Mouse (Mus musculus) cerebellum, adult 2 months (tissue): ENCODE data around the gene Bms1. TPM values are rescaled to one million over a fixed set of nuclear protein-coding genes. Genes with fewer than 3 reads are reported as not detected.

ENCODE experiments used
- DNase-seq, 2 experiments: peaks; one replicate each; pipeline ENCODE4 v3.0.0; 2021
- H3K27ac ChIP-seq: fragments of 200-500 bp; 2 replicates; pipeline ENCODE4 v1.5.1; 2012; ENCODE audit warnings: low read length, control low read depth, inconsistent platforms; ENCODE audit not compliant: insufficient read depth
- H3K27me3 ChIP-seq: fragments of 200-500 bp; 2 replicates; pipeline ENCODE4 v1.6.1; 2012; ENCODE audit warnings: inconsistent platforms, mild to moderate bottlenecking, low read length, moderate library complexity; ENCODE audit not compliant: control insufficient read depth, insufficient read depth
- H3K4me1 ChIP-seq: fragments of 200-500 bp; 2 replicates; pipeline ENCODE4 v1.6.1; 2011; ENCODE audit warnings: low read length; ENCODE audit not compliant: control insufficient read depth, insufficient read depth
- H3K4me3 ChIP-seq: fragments of 200-500 bp; replicated peaks from 2 replicates; pipeline ENCODE3; 2011; ENCODE audit warnings: mild to moderate bottlenecking, low read depth, low read length, control low read depth; ENCODE audit not compliant: insufficient read depth
- CTCF ChIP-seq: fragments of 200-500 bp; IDR thresholded peaks from 2 replicates; pipeline ENCODE4 v1.5.1; 2011; ENCODE audit warnings: low read depth, mild to moderate bottlenecking, control low read depth, low read length, moderate library complexity, borderline replicate concordance; ENCODE audit not compliant: insufficient read depth
- POLR2A ChIP-seq: fragments of 200-500 bp; IDR thresholded peaks from 2 replicates; pipeline ENCODE4 v1.6.1; 2011; ENCODE audit warnings: low read length, control low read depth, borderline replicate concordance; ENCODE audit not compliant: insufficient read depth
- WGBS: fragments of 180-500 bp; shearing (Covaris S2); methylation state at CpG from one replicate; pipeline ENCODE4 v1.1.7; 2018; 5-methylcytosine and 5-hydroxymethylcytosine counted together
- polyA plus RNA-seq: library from polyadenylated mRNA; depleted of rRNA; stranded (reverse); fragments of >200 nt; gene quantifications from 2 replicates; pipeline ENCODE4 v1.2.3, GENCODE M21; 2012

Gene Bms1
- polyA plus RNA-seq, 1 experiment = 19.5 TPM

GRCm38 (mm10) chr6:118410428-118410827 lies 8.8 kb downstream of the Bms1 start:
- no peak for TF ChIP-seq POLR2A
- no peak for TF ChIP-seq CTCF
- Histone ChIP-seq H3K27ac (no peak overlapping the region), H3K4me1 (no peaks in the 10 kb centered on the region), H3K27me3 (no peaks in the 10 kb centered on the region), H3K4me3 (no peak overlapping the region)
- WGBS = 77% methylated on average over 1 of the region's 1 CpGs
- no peak for DNase-seq

GRCm38 (mm10) chr6:118408510-118408909 lies 10.8 kb downstream of the Bms1 start:
- Histone ChIP-seq H3K27ac (no peak overlapping the region), H3K27me3 (no peaks in the 10 kb centered on the region), H3K4me3 (no peak overlapping the region), H3K4me1 (no peaks in the 10 kb centered on the region)
- DNase-seq = no peak
- no peak for TF ChIP-seq CTCF
- TF ChIP-seq POLR2A = no peak
- 90% methylated on average over 5 of the region's 5 CpGs for WGBS

- H3K27me3 ChIP-seq = no peaks in the 10 kb centered on the region
- no peak for DNase-seq
- no peaks in the 10 kb centered on the region for H3K4me1 ChIP-seq
- 17% methylated on average over 4 of the region's 4 CpGs for WGBS
- H3K27ac ChIP-seq = no peak overlapping the region
- no peak overlapping the region for H3K4me3 ChIP-seq
- no peak for TF ChIP-seq CTCF
- TF ChIP-seq POLR2A = no peak
Observed at GRCm38 (mm10) chr6:118406421-118406820, 12.9 kb downstream of the Bms1 start.

- H3K4me1 ChIP-seq = no peaks in the 10 kb centered on the region
- DNase-seq = no peak
- no peak for TF ChIP-seq CTCF
- no peak for TF ChIP-seq POLR2A
- no peak overlapping the region for H3K27ac ChIP-seq
- no peaks in the 10 kb centered on the region for H3K27me3 ChIP-seq
- H3K4me3 ChIP-seq = no peak overlapping the region
Observed at GRCm38 (mm10) chr6:118390746-118391145, 28.5 kb downstream of the Bms1 start.

GRCm38 (mm10) chr6:118385962-118386361 lies 33.3 kb downstream of the Bms1 start:
- Histone ChIP-seq H3K4me3 (no peak overlapping the region), H3K4me1 (no peaks in the 10 kb centered on the region), H3K27ac (no peak overlapping the region), H3K27me3 (no peaks in the 10 kb centered on the region)
- 85% methylated on average over 3 of the region's 3 CpGs for WGBS
- DNase-seq = no peak
- TF ChIP-seq POLR2A (no peak), CTCF (0 out of 2 replicates have a peak, but pooled peaks have one; percentile 9)

- Histone ChIP-seq H3K4me3 (no peak overlapping the region), H3K27me3 (no peaks in the 10 kb centered on the region), H3K27ac (no peak overlapping the region), H3K4me1 (peaks cover 3% of the 10 kb centered on the region)
- TF ChIP-seq CTCF (no peak), POLR2A (no peak)
- WGBS = 87% methylated on average over 4 of the region's 4 CpGs
- no peak for DNase-seq
Observed at GRCm38 (mm10) chr6:118381234-118381633, 38.0 kb downstream of the Bms1 start.

- Histone ChIP-seq H3K4me1 (peaks cover 3% of the 10 kb centered on the region), H3K27ac (no peak overlapping the region), H3K4me3 (no peak overlapping the region), H3K27me3 (no peaks in the 10 kb centered on the region)
- DNase-seq = no peak
- WGBS = 67% methylated on average over 3 of the region's 3 CpGs
- TF ChIP-seq CTCF (no peak), POLR2A (no peak)
Observed at GRCm38 (mm10) chr6:118380630-118381029, 38.6 kb downstream of the Bms1 start.

- 30% methylated on average over 20 of the region's 20 CpGs for WGBS
- TF ChIP-seq CTCF (peak; percentile 79), POLR2A (no peak)
- DNase-seq = peak; percentile 35 to 59
- Histone ChIP-seq H3K4me3 (no peak overlapping the region), H3K4me1 (peaks cover 3% of the 10 kb centered on the region), H3K27me3 (no peaks in the 10 kb centered on the region), H3K27ac (no peak overlapping the region)
Observed at GRCm38 (mm10) chr6:118379451-118380167, 39.7 kb downstream of the Bms1 start.
